In the genomic region with DNA sequence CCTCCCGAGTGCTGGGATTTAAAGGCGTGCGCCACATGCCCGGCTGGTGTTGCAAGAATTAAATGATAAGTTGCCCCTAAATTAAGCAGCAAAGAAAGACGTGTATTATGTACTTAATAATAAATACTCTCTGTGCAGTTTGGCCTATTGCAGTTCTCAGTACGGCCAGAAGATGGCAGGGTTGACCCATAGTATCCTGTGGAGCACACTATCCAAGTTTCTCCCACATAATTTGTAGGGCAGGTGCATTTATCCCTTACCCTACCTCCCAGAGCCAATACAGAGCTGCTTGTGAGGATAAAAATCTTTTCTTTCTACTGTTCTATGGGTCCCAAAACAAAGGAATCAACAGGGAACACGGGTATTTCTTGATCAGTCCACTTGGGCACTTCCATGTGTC, we compare ENCODE assay signal across 7 mouse cellular contexts. TPM values are rescaled to one million over a fixed set of nuclear protein-coding genes. Genes with fewer than 3 reads are reported as not detected.
DNase-seq lines count a peak whose midpoint lies in the region; ATAC-seq and TF ChIP-seq lines count a peak whose summit lies in the region.

No protein-coding gene starts in this region.

- no peaks in the 10 kb centered on the region for H3K4me1 ChIP-seq in cortical plate, adult 2 months (ENCODE audit: control insufficient read depth, insufficient read depth, low read length)
- no peaks in the 10 kb centered on the region for H3K4me1 ChIP-seq in heart, postnatal 0 days (ENCODE audit: control insufficient read depth, insufficient read depth)

- ATAC-seq in Patski = peak; percentile 69
- ATAC-seq in heart, postnatal 0 days (ENCODE audit: insufficient read depth, low read depth) = no peak

- H3K4me2 ChIP-seq in heart, postnatal 0 days (ENCODE audit: low read depth, low read length) = no peak overlapping the region

- POLR2A ChIA-PET in Patski (lab: Charles Lee) = interaction anchor here (0.5 kb wide), 1 partner anchor 343 kb away, joined by 3 read pairs; no protein-coding TSS in a partner anchor

- no peak for TF ChIP-seq POLR2A in cortical plate, adult 2 months (IDR thresholded peaks at IDR 0.05; ENCODE audit: extremely low read depth, insufficient read depth, low read length)

- TF ChIP-seq EP300 in heart, postnatal 0 days (IDR thresholded peaks at IDR 0.05; ENCODE audit: low read depth) = no peak

- no peak overlapping the region for H3K9ac ChIP-seq in heart, postnatal 0 days (replicated peaks; ENCODE audit: low read depth, low read length)

- CTCF ChIA-PET in Patski (lab: Charles Lee) = interaction anchor here (0.7 to 3.2 kb wide), 8 partner anchors 9 to 337 kb away, joined by 3 to 12 read pairs (median 3); no protein-coding TSS in a partner anchor

- DNase-seq in ES-CJ7 (ENCODE audit: low read depth, low spot score) = peak; percentile 58
- no peak for DNase-seq in Patski (ENCODE audit: low read depth, low spot score)
- DNase-seq in heart, postnatal 0 days (ENCODE audit: low spot score) = peak; percentile 32
- peak; percentile 9 for DNase-seq in layer of hippocampus, adult 9-11 months
- DNase-seq in lung, postnatal 36 days = peak; percentile 76
- peak; percentile 64 for DNase-seq in right cerebral cortex, postnatal 14 days

- no peak overlapping the region for H3K4me3 ChIP-seq in cortical plate, adult 2 months (ENCODE audit: insufficient read depth, low read length)
- no peak overlapping the region for H3K4me3 ChIP-seq in heart, postnatal 0 days (ENCODE audit: low read depth, low read length)

- WGBS in heart, postnatal 0 days = 11% methylated on average over 7 of the region's 7 CpGs

- H3K36me3 ChIP-seq in heart, postnatal 0 days (replicated peaks; ENCODE audit: control insufficient read depth, insufficient read depth, low read length) = no peaks in the 10 kb centered on the region

- in situ Hi-C loops in Patski (cut with MboI; ENCODE audit: low pct_unique_long_range_greater_than_20kb) = no loop called here

- no peaks in the 10 kb centered on the region for H3K9me3 ChIP-seq in heart, postnatal 0 days (replicated peaks; ENCODE audit: control insufficient read depth, low read length)

- H3K27me3 ChIP-seq in Patski = peaks cover 17% of the 10 kb centered on the region
- H3K27me3 ChIP-seq in heart, postnatal 0 days (ENCODE audit: control insufficient read depth, insufficient read depth, low read length) = no peaks in the 10 kb centered on the region

- H3K27ac ChIP-seq in cortical plate, adult 2 months (ENCODE audit: insufficient read depth, low read length) = no peak overlapping the region
- no peak overlapping the region for H3K27ac ChIP-seq in heart, postnatal 0 days (ENCODE audit: low read depth)

- TF ChIP-seq CTCF in Patski (IDR thresholded peaks at IDR 0.05) = peak; percentile 95
- peak; percentile 90 for TF ChIP-seq CTCF in cortical plate, adult 2 months (IDR thresholded peaks at IDR 0.05; ENCODE audit: extremely low read depth, insufficient read depth, low read length)
- peak; percentile 80 for TF ChIP-seq CTCF in heart, postnatal 0 days (IDR thresholded peaks at IDR 0.05; ENCODE audit: low read depth)

RNA-seq across cellular contexts. Expression of a gene that starts 15.4 kb away (rescaled TPM):
- polyA plus RNA-seq in Patski (2021) = not detected
- not detected in 2 replicates for polyA plus RNA-seq in cortical plate, adult 2 months (2012; rRNA removed)
- total RNA-seq in heart, postnatal 0 days (2014; rRNA removed; ENCODE audit: low replicate concordance) = not detected in 2 replicates
- polyA plus RNA-seq in heart, postnatal 0 days (2015; fragmentation: Nextera tagmentation; extraction: Ambion mirVana) = not detected in 2 replicates

RNA-seq across cellular contexts. Expression of a gene that starts 42.1 kb away (rescaled TPM):
- polyA plus RNA-seq in Patski (2021) = 0.39 TPM
- 28.9 and 30.2 TPM in 2 replicates for polyA plus RNA-seq in cortical plate, adult 2 months (2012; rRNA removed)
- total RNA-seq in heart, postnatal 0 days (2014; rRNA removed; ENCODE audit: low replicate concordance) = 2.0 TPM in 1 of 2 replicates, not detected in the other
- polyA plus RNA-seq in heart, postnatal 0 days (2015; fragmentation: Nextera tagmentation; extraction: Ambion mirVana) = 0.25 and 0.32 TPM in 2 replicates

Comparison
In these comparisons a context has a peak if more than half of its experiments do, and no peak if none do; other contexts are left out.
1. RNA of a gene that starts 42.1 kb away (polyA plus RNA-seq): 28.9 to 30.2 TPM in cortical plate, adult 2 months; 0.39 TPM in Patski (single experiment) and 0.25 to 0.32 TPM in heart, postnatal 0 days; every median in the first group is over 10 times any median in the second.
2. Peak in every context shown above with its lines, with median percentiles within 50 percentile points of each other: CTCF ChIP-seq.